Mouse (Mus musculus) midbrain, embryonic 10.5 days (tissue): Measurements from ENCODE around the gene Napepld. TPM values are rescaled to one million over a fixed set of nuclear protein-coding genes. Genes with fewer than 3 reads are reported as not detected.

Experiments
- polyA plus RNA-seq: library from polyadenylated mRNA; unstranded; fragments of >200 nt; fragmentation: Nextera tagmentation; extraction: Ambion mirVana; gene quantifications from 2 replicates; pipeline ENCODE4 v1.2.1, GENCODE M21; 2016

Napepld gene
- polyA plus RNA-seq, 1 experiment from 2014 or later = 10.4 TPM

Other genes with a start within 250 kb of the Napepld start
- 5.6 and 10.6 TPM in 2 replicates for gene Lrrc17, start 157.8 kb downstream of the Napepld start, polyA plus RNA-seq
- gene Fbxl13, start 55.8 kb downstream of the Napepld start, polyA plus RNA-seq = 0.15 and 0.48 TPM in 2 replicates
- gene Armc10, start 55.6 kb downstream of the Napepld start, polyA plus RNA-seq = 66.9 and 74.4 TPM in 2 replicates
- 87.0 and 88.6 TPM in 2 replicates for gene Pmpcb, start 35.7 kb upstream of the Napepld start, polyA plus RNA-seq
- 89.0 and 100 TPM in 2 replicates for gene Dnajc2, start 83.9 kb upstream of the Napepld start, polyA plus RNA-seq
- gene Psmc2, start 83.9 kb upstream of the Napepld start, polyA plus RNA-seq = 247 and 261 TPM in 2 replicates
- 0.05 TPM in 1 of 2 replicates, not detected in the other for gene Slc26a5, start 164.2 kb upstream of the Napepld start, polyA plus RNA-seq